Mouse (Mus musculus) CH12.LX (cell line): Measurements from ENCODE around the gene Ypel2. TPM values are rescaled to one million over a fixed set of nuclear protein-coding genes. Genes with fewer than 3 reads are reported as not detected.

Experiments
- DNase-seq: peaks from one replicate; pipeline ENCODE4 v3.0.0-alpha.2; 2013; ENCODE audit errors: extremely low read depth
- H3K27ac ChIP-seq: 2 replicates; pipeline ENCODE4 v1.5.1; 2012; ENCODE audit warnings: low read depth, mild to moderate bottlenecking, control low read depth, moderate library complexity; ENCODE audit not compliant: insufficient read depth
- H3K27me3 ChIP-seq: replicated peaks from 2 replicates; pipeline ENCODE3; 2012; ENCODE audit warnings: inconsistent platforms
- H3K36me3 ChIP-seq, 2 experiments: replicated peaks in 1 of 2; 2 replicates each; pipeline versions ENCODE3 to v1.6.1; 2012; ENCODE audit warnings: inconsistent platforms in 1 of 2, low read length in 1 of 2, mild to moderate bottlenecking in 1 of 2, mixed read lengths in 1 of 2, moderate library complexity in 1 of 2; ENCODE audit not compliant: control insufficient read depth in 1 of 2, insufficient read depth in 1 of 2
- H3K4me1 ChIP-seq, 2 experiments: 2 replicates each; pipeline ENCODE4 v1.6.1; 2012; ENCODE audit warnings: inconsistent platforms in 1 of 2, moderate library complexity in 1 of 2; ENCODE audit not compliant: insufficient read depth in 2 of 2, control insufficient read depth in 1 of 2
- H3K4me2 ChIP-seq: 2 replicates; pipeline ENCODE4 v1.6.1; 2012; ENCODE audit warnings: low read depth, mild to moderate bottlenecking, control low read depth; ENCODE audit not compliant: poor library complexity, insufficient read depth, severe bottlenecking
- H3K4me3 ChIP-seq, 3 experiments: fragments of 150-350 bp in 1 of 3; sonication (generic) in 1 of 3; replicated peaks in 1 of 3; 2 replicates each; pipeline versions ENCODE3 to v1.5.1; 2011 to 2012; ENCODE audit warnings: low read depth in 2 of 3, low read length in 2 of 3, mild to moderate bottlenecking in 2 of 3, moderate library complexity in 2 of 3, control low read depth in 1 of 3, improper control_type of control experiment in 1 of 3, inconsistent platforms in 1 of 3, mixed read lengths in 1 of 3; ENCODE audit not compliant: poor library complexity in 1 of 3
- H3K79me2 ChIP-seq: replicated peaks from 2 replicates; pipeline ENCODE4 v1.6.1; 2012; ENCODE audit warnings: mild to moderate bottlenecking, moderate library complexity; ENCODE audit not compliant: control insufficient read depth, poor library complexity, insufficient read depth, severe bottlenecking; ENCODE audit errors: extremely low read depth
- H3K9ac ChIP-seq: 2 replicates; pipeline ENCODE4 v1.6.1; 2012; ENCODE audit warnings: low read depth, mild to moderate bottlenecking, control low read depth, moderate library complexity; ENCODE audit not compliant: insufficient read depth
- H3K9me3 ChIP-seq: replicated peaks from 2 replicates; pipeline ENCODE3; 2012; ENCODE audit warnings: low read length, inconsistent platforms, mixed read lengths
- BHLHE40 ChIP-seq: IDR thresholded peaks from 2 replicates; pipeline ENCODE4 v1.6.1; 2011; ENCODE audit warnings: mild to moderate bottlenecking, low read depth, low read length, improper control_type of control experiment
- CHD2 ChIP-seq: IDR thresholded peaks from 2 replicates; pipeline ENCODE4 v1.6.1; 2011; ENCODE audit warnings: low read length, improper control_type of control experiment
- CTCF ChIP-seq, 2 experiments: IDR thresholded peaks in 1 of 2; conservative IDR thresholded peaks in 1 of 2; 2 replicates each; pipeline ENCODE4 v1.5.1; 2011 to 2012; ENCODE audit warnings: low read depth in 2 of 2, low read length in 2 of 2, improper control_type of control experiment in 1 of 2, inconsistent platforms in 1 of 2, mild to moderate bottlenecking in 1 of 2, moderate library complexity in 1 of 2
- E2F4 ChIP-seq: IDR thresholded peaks from 2 replicates; pipeline ENCODE4 v1.6.1; 2011; ENCODE audit warnings: low read depth, low read length, improper control_type of control experiment; ENCODE audit not compliant: insufficient replicate concordance
- ELF1 ChIP-seq: IDR thresholded peaks from 2 replicates; pipeline ENCODE4 v1.6.1; 2014; ENCODE audit warnings: low read depth, mild to moderate bottlenecking, inconsistent platforms, low read length, improper control_type of control experiment
- EP300 ChIP-seq: IDR thresholded peaks from 2 replicates; pipeline ENCODE4 v1.6.1; 2011; ENCODE audit warnings: low read length, improper control_type of control experiment
- ETS1 ChIP-seq: conservative IDR thresholded peaks from 2 replicates; pipeline ENCODE4 v1.6.1; 2012; ENCODE audit warnings: low read depth, mild to moderate bottlenecking, inconsistent platforms, low read length, improper control_type of control experiment, moderate library complexity
- JUN ChIP-seq: IDR thresholded peaks from 2 replicates; pipeline ENCODE4 v1.6.1; 2011; ENCODE audit warnings: low read depth, mild to moderate bottlenecking, low read length, improper control_type of control experiment, moderate library complexity; ENCODE audit not compliant: insufficient read depth
- JUND ChIP-seq: conservative IDR thresholded peaks from 2 replicates; pipeline ENCODE4 v1.6.1; 2011; ENCODE audit warnings: low read depth, low read length, improper control_type of control experiment
- KAT2A ChIP-seq: IDR thresholded peaks from 2 replicates; pipeline ENCODE4 v1.6.1; 2012; ENCODE audit warnings: low read length, improper control_type of control experiment, inconsistent platforms; ENCODE audit not compliant: insufficient replicate concordance
- MAFK ChIP-seq: IDR thresholded peaks from 2 replicates; pipeline ENCODE4 v1.6.1; 2011; ENCODE audit warnings: low read length, improper control_type of control experiment; ENCODE audit not compliant: insufficient replicate concordance
- MAZ ChIP-seq: IDR thresholded peaks from 2 replicates; pipeline ENCODE4 v1.6.1; 2012; ENCODE audit warnings: low read depth, mild to moderate bottlenecking, inconsistent platforms, low read length, improper control_type of control experiment, moderate library complexity
- MYC ChIP-seq: IDR thresholded peaks from 2 replicates; pipeline ENCODE4 v1.6.1; 2011; ENCODE audit warnings: low read depth, mild to moderate bottlenecking, improper control_type of control experiment, low read length
- NELFE ChIP-seq: IDR thresholded peaks from 2 replicates; pipeline ENCODE4 v1.6.1; 2011; ENCODE audit warnings: low read depth, low read length, improper control_type of control experiment
- NRF1 ChIP-seq: IDR thresholded peaks from 2 replicates; pipeline ENCODE4 v1.6.1; 2014; ENCODE audit warnings: low read depth, mild to moderate bottlenecking, inconsistent platforms, low read length, improper control_type of control experiment, moderate library complexity
- POLR2A ChIP-seq: IDR thresholded peaks from 2 replicates; pipeline ENCODE4 v1.6.1; 2011; ENCODE audit warnings: low read depth, mild to moderate bottlenecking, improper control_type of control experiment, low read length
- POLR2AphosphoS2 ChIP-seq: IDR thresholded peaks from 2 replicates; pipeline ENCODE4 v1.6.1; 2011; ENCODE audit warnings: low read depth, low read length, improper control_type of control experiment
- RAD21 ChIP-seq: IDR thresholded peaks from 2 replicates; pipeline ENCODE4 v1.6.1; 2011; ENCODE audit warnings: low read depth, mild to moderate bottlenecking, low read length, improper control_type of control experiment, moderate library complexity
- SMC3 ChIP-seq: IDR thresholded peaks from 2 replicates; pipeline ENCODE4 v1.6.1; 2011; ENCODE audit warnings: low read depth, low read length, improper control_type of control experiment
- TBP ChIP-seq: conservative IDR thresholded peaks from 2 replicates; pipeline ENCODE4 v1.6.1; 2011; ENCODE audit warnings: low read depth, low read length, improper control_type of control experiment
- TCF12 ChIP-seq: IDR thresholded peaks from 2 replicates; pipeline ENCODE4 v1.6.1; 2014; ENCODE audit warnings: low read depth, mild to moderate bottlenecking, inconsistent platforms, low read length, improper control_type of control experiment
- USF1 ChIP-seq: IDR thresholded peaks from 2 replicates; pipeline ENCODE4 v1.6.1; 2014; ENCODE audit warnings: low read depth, mild to moderate bottlenecking, inconsistent platforms, low read length, improper control_type of control experiment
- ZC3H11A ChIP-seq: IDR thresholded peaks from 2 replicates; pipeline ENCODE4 v1.6.1; 2012; ENCODE audit warnings: low read depth, mild to moderate bottlenecking, inconsistent platforms, low read length, improper control_type of control experiment
- ZKSCAN1 ChIP-seq: IDR thresholded peaks from 2 replicates; pipeline ENCODE4 v1.6.1; 2012; ENCODE audit warnings: low read depth, inconsistent platforms, low read length, improper control_type of control experiment, borderline replicate concordance
- ZNF384 ChIP-seq: IDR thresholded peaks from 2 replicates; pipeline ENCODE4 v1.6.1; 2012; ENCODE audit warnings: low read depth, low read length, improper control_type of control experiment, inconsistent platforms
- dilution Hi-C: fragments of 300-500 bp; cut with MboI; formaldehyde crosslinking; loops from 2 replicates; pipeline ENCODE4 v1.14.3; 2020; ENCODE audit warnings: low sequenced_read_pairs; ENCODE audit not compliant: extremely low pct_unique_long_range_greater_than_20kb, extremely low pct_ligation_motif_present
- in situ Hi-C: fragments of 300-500 bp; cut with MboI; formaldehyde crosslinking; loops from 3 replicates; pipeline ENCODE4 v1.14.3; 2019; ENCODE audit warnings: low sequenced_read_pairs, low pct_ligation_motif_present, low pct_unique_long_range_greater_than_20kb, mixed read lengths
- polyA plus RNA-seq: library from polyadenylated mRNA; unstranded; fragments of >175 nt; gene quantifications from 2 replicates; pipeline ENCODE4 v1.2.1, GENCODE M21; 2012; ENCODE audit warnings: low read depth; ENCODE audit not compliant: insufficient read length
- total RNA-seq, 2 experiments: library from RNA; depleted of rRNA; stranded (reverse); fragments of 300-350 nt in 1 of 2; fragments of >200 nt in 1 of 2; gene quantifications; 2 replicates each; pipeline ENCODE4 v1.2.3; 2012 to 2014

Ypel2 gene
- total and polyA plus RNA-seq, 3 experiments, result 0.38 to 0.91 (median 0.59) TPM

DNA sequence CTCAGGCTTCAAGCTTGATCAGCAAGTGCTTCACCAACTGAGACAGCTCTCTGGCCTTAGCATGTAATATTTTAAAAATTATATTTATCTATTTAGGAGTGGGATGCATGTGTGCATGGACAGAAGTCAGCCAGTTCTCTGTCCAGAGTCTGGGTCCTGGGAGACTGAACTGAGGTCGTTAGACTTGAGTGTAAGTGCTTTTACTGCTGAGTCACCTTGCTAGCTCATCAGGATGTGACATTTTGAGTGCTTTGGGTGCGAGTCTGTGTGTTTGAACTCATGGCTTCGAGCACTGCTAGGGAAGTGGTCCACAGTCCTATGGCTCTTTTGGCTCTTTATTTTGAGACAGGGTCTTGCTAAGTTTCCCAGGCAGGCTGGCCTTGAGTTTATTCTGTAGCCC lies 49.5 kb upstream of the Ypel2 start:
- no peaks in the 10 kb centered on the region for H3K27me3 ChIP-seq

DNA sequence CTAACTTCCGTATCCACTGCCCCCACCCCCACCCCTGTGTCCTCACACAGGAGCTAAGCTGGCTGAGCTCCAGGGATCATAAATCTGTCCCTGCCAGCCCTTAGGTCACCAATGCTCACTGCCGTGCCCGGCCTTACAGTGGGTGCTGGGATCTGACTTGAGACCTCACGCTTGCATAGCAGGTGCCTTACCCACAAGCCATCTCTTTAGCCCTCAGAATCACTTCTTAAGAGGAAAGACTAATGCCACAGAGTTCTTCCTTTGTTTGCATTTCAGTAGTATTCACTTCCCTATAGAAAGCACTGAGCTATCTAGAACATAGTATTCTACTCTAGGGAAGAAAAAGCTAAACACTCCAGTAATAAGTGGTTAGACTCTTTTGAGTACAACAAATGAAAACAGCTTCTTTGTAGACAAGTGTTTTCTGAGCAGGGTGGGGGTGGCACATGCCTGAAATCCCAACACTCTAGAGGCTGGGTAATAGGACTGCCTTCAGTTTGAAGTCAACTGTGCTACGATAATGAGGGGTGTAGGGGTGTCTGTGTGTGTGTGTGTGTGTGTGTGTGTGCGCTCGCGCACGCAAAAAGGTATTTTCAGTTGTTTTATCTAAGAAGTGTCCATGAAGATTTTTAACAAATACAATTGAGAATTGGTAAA lies 45.9 kb upstream of the Ypel2 start:
- no peak overlapping the region for H3K27ac ChIP-seq
- DNase-seq, result no peak
- H3K36me3 ChIP-seq, result no peaks in the 10 kb centered on the region
- dilution Hi-C loops, result no loop called here
- in situ Hi-C loops, result no loop called here
- H3K4me1 ChIP-seq, result peaks cover 2 to 16% of the 10 kb centered on the region in 2 experiments; a peak in 3 of 4 replicates
- no peak overlapping the region for H3K4me3 ChIP-seq
- H3K79me2 ChIP-seq, result no peaks in the 10 kb centered on the region
- H3K9me3 ChIP-seq, result no peaks in the 10 kb centered on the region
- H3K27me3 ChIP-seq, result no peaks in the 10 kb centered on the region
- no peak overlapping the region for H3K9ac ChIP-seq
- H3K4me2 ChIP-seq, result no peak overlapping the region
- TF ChIP-seq EP300 (no peak), NRF1 (no peak), ZNF384 (no peak), ZKSCAN1 (no peak), TBP (no peak), KAT2A (no peak), RAD21 (no peak)

More for the DNA sequence above, 49.5 kb upstream of the Ypel2 start:
- TF ChIP-seq USF1 (no peak), BHLHE40 (no peak), RAD21 (no peak), JUN (no peak)
- in situ Hi-C loops (no loop called here), dilution Hi-C loops (no loop called here)
- Histone ChIP-seq H3K36me3 (no peaks in the 10 kb centered on the region), H3K9ac (no peak overlapping the region), H3K4me3 (no peak overlapping the region), H3K79me2 (no peaks in the 10 kb centered on the region), H3K4me2 (no peak overlapping the region), H3K27ac (no peak overlapping the region), H3K4me1 (peaks cover 2 to 16% of the 10 kb centered on the region in 2 experiments; a peak in 3 of 4 replicates), H3K9me3 (no peaks in the 10 kb centered on the region)
- DNase-seq, result no peak

DNA sequence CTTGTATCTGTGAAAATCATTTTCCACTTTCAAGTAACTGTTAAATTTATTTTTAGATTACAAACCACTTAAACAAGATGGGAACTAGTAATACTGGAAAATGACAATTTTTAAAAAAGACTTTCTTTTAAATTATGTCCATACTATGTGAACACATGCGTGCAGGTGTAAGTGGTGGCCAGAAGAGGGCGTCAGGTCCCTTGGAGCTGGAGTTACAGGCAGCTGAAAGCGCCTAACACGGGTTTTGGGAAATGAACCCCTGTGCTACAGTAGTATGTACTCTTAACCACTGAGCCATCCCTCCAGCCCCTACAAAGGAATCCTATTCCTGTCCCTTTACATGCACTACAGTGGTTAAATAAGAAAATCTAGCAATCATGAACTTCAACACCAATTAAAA lies 42.7 kb upstream of the Ypel2 start:
- H3K36me3 ChIP-seq, result no peaks in the 10 kb centered on the region
- no peak overlapping the region for H3K4me2 ChIP-seq
- H3K4me3 ChIP-seq, result no peak overlapping the region
- TF ChIP-seq POLR2A, result no peak
- no peak for TF ChIP-seq TCF12
- no peak for TF ChIP-seq JUND
- no peak for TF ChIP-seq ETS1
- no peak for TF ChIP-seq POLR2AphosphoS2
- TF ChIP-seq MAFK, result no peak
- no peak for TF ChIP-seq E2F4
- TF ChIP-seq MAZ, result no peak
- peak; percentile 41 for TF ChIP-seq RAD21
- no peak for TF ChIP-seq CHD2
- TF ChIP-seq SMC3, result peak; percentile 27
- no peak for TF ChIP-seq ELF1
- TF ChIP-seq CTCF (conservative IDR thresholded peaks at IDR 0.05 in 1 of 2, IDR thresholded peaks at IDR 0.05 in 1 of 2; ENCODE audit: low read depth in 2 of 2, low read length in 2 of 2), result peak in 1 of 2 experiments; percentile 58; a peak in 2 of 4 replicates
- no peak for TF ChIP-seq NELFE
- no peak for TF ChIP-seq ZKSCAN1
- no peak for TF ChIP-seq ZC3H11A
- TF ChIP-seq MYC, result no peak
- TF ChIP-seq, all 38 proteins: peak for 3
- no peak for DNase-seq
- in situ Hi-C loops (no loop called here), dilution Hi-C loops (no loop called here)
- Histone ChIP-seq H3K9me3 (no peaks in the 10 kb centered on the region), H3K27ac (no peak overlapping the region), H3K27me3 (no peaks in the 10 kb centered on the region), H3K79me2 (no peaks in the 10 kb centered on the region), H3K9ac (no peak overlapping the region), H3K4me1 (peaks cover 2 to 16% of the 10 kb centered on the region in 2 experiments; a peak in 3 of 4 replicates)
